Mouse (Mus musculus): Measurements from ENCODE around the gene Smarca1.

Gene Smarca1

DNA sequence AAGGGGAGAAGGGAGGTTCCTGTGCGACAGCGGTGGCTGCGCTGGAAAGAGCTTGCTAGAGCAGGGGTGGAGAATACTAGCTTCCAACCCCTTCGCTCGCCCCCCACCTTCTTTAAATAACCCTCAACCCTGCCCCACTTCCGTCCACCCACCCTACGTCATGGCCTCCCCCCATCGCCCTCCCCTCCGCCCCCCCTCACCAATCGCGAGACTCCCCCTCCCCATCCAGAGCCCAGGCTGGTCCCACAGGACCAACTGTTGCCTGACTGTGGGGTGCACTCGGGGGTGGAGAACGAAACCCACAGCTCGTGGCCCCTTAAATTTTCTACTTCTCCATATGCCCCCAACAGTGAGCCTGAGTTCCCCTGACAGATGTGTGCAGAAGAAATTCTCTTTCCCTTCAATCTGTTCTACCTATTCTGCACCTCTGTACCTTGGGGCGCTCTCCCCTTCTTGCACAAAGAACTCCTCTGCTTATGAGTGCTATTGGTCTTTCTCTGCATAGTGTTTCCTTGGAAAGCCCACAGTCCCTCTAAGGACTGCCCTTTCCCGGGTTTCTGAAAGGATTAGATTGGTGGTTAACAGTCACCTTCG, at the start of gene Smarca1:
TSS of gene Smarca1 (minus strand) at position 544 of the 594 bp plus-strand sequence.
- DNase-seq: no peak

DNA sequence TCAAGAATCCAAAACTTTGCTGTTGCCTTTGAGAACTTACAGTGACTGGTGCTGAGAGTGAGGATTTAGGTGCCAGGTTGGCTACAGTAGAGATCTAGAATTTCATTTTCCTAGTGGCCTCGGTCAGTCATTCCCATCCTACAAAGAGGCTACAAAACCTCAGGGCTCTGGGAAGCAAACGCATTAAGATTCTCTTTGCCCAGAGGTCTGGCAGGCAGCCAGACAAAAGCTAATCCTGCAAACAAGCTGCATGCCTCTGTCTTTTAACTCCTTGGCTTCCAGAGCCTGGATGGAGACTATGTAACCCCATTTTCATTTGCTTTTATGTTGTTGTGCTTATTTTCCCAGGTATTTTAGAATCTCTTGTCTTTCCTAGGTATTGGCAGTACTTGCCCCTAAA, 45.0 kb upstream of the Smarca1 start:
- DNase-seq: no peak

DNA sequence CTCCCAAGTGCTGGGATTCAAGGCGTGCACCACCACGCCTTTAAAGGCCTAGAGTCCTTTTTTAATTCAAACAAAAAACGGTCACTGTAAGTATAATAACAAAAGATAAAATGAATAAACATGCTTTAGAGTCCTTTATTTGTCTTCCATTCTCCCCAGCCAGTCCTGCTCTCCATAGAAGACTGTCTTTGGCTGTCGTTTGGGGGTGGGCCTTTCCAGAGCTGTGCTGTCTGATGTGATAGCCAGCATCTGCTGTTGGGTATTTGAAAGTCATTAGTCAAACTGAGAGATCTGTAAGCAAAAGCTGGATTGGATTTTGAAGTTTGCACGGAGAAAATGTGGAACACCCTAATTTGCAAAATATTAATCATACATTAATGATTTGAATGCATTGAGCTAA, 44.1 kb upstream of the Smarca1 start:
- no peak for DNase-seq

DNA sequence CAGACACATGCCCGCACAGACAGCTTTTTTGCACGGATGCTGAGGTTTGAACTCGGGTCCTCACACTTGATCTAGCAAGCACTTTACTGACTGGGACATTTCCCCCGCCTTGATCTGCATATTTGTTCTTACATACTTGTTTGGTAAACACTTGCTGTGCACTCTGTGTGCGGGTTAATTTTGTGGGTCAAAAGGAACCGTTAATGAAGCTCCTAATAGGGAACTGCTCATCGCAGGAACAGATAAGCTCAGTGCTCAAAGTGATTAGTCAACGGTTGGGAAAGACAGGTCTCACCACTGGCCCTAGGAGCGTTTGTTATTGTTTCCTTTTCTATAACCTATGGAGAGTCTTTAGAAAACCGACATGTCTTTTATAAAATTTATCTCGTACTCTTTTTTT, 41.6 kb upstream of the Smarca1 start:
- no peak for DNase-seq

DNA sequence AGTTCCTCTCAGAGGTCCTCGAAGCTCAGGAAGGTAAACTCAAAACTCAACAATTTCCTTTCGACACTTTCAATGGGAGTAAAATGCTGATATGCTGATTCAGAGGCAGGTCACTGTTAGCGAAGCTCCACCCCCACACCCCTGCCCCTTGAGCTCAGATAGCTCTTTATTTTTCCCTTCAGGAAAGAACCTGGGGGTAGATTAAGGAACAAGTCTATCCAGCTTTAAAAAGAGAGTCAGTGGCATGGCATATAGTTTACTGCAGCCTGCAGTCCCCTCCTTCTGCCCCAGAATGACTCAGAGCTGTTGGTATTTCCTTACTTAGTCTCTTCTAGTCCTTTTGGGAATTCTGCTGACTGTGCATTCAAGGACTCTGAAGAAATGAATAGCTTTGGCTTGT, 37.7 kb upstream of the Smarca1 start:
- no peak for DNase-seq

DNA sequence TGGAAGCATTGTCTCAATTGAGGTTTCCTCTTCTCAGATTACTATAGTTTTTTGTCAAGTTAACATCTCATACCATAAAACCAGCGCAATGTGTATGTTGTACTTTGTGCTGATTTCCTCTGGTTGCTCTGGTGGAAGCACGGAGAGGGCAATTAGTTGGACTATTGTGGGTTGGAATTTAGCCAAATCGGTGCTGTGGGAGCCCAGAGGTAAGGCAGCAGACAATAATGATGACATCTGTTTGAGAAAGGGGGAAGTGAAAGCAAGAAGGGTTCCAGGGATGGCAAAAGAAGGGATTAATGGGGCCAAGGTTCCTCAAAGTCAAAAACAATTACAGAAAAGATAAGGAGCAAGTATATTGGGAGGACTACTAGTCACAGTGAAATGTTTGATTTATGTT, 35.2 kb upstream of the Smarca1 start:
- no peak for DNase-seq

DNA sequence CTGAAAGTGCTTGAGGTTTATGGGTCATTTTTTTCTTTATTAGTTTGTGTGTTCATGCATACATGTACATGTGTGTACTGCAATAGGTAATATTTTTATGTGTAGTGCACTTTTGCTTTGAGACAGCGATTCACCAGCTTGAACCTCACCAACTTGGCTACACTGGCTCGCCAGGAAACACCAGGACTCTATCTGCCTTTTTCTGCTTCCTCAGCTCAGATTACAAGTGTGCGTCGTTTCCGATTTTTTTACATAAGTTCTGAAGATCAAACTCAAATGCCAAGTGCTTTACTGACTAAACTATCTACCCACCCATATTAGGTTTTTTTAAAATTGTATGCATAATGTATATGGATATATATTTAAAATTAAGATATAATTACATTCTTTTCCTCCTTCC, 27.8 kb upstream of the Smarca1 start:
- DNase-seq: no peak

DNA sequence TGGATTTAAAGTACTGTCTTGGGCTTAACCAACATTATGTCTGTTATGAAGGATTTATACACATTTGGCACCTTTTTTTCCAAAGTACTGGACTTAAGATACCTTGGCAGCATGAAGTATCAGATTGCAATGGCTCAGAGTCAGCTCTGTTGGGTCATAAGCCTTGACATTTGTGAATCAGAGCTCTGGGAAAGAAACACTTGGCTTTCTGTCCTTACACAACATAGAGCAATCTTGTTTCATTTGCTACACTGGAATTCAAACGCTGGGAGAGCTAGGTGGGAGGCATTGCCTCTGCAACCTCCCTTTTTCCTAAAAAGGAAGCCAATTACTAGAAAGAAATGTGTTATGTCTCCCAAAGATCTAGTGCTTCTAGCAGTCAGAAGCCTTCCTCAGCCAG, 24.1 kb upstream of the Smarca1 start:
- DNase-seq: no peak

DNA sequence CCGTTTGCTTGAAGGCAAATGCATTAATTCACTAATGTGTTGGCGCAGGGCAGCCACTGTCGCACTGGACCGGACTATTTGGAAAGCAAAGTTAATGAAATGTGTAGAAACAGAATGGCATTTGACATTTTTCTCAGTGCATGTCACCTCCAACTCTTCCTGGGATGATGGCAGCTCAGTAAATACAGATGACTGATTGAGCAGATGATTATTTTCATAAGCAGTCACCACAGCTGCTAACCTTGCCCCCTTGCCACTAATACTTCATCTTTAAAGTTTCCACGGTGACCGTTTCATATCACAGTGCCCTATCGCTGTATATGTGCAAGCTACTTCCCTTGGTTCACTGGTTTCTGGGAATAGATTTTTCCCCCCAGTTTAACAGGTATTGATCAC, 20.8 kb upstream of the Smarca1 start:
- DNase-seq: no peak

DNA sequence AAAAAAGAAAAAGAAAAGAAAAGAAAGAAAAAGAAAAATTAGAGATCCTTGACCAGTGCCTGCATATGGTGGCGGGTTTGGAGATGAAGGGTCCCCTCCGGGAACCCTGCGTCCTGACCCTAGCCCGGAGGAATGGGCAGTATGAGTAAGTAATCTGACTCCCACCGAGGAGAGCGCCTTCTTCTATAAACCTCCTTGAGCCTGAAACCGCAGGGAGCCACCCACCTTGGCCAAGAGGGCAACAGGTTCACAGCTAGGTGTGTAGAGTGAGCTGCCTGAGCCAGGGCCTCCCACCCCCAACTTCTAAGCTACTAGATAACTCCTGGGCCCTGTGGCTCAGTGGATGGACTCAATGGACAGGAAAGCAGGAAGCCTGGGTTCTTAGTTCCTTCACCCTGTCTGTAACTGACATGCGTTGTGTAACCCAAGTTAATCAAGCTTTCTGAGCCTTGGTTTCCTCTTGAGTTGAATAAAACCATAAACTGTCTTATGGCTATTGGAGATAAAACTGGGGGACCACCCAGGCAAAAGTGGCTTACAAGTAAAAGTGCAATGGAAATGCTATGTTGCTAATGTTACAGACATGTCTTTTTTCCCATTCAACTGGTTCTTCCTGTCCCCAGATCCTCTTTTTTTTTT, 20.2 kb upstream of the Smarca1 start:
- DNase-seq: no peak

DNA sequence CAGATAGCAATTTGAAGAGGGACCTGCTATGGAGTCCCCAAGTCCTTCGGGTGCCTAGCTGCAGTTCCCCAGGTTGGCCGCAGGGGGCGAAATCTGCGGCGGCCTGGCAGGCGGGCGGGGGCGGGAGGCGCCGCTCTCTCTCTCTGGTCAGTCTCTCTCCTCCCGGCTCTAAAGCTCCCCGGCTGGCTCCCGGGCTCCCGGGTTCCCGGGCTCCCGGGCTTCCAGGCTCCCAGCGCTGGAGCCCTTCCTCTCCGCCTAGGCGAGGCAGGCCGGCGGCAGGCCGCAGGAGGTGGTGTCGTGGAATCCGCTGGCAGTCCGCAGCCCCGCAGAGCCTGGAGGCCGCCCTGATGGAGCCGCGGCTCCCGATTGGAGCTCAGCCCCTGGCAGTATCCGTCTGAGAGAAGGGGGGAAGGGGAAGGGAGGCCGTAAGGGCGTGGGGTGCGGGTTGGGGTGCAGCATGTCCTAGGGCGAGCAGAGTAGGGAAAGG, 19.6 kb upstream of the Smarca1 start, which contains the start of gene Ocrl:
TSS of gene Ocrl (plus strand) at position 82 of the 487 bp plus-strand sequence.
- peak; percentile 44 for DNase-seq

DNA sequence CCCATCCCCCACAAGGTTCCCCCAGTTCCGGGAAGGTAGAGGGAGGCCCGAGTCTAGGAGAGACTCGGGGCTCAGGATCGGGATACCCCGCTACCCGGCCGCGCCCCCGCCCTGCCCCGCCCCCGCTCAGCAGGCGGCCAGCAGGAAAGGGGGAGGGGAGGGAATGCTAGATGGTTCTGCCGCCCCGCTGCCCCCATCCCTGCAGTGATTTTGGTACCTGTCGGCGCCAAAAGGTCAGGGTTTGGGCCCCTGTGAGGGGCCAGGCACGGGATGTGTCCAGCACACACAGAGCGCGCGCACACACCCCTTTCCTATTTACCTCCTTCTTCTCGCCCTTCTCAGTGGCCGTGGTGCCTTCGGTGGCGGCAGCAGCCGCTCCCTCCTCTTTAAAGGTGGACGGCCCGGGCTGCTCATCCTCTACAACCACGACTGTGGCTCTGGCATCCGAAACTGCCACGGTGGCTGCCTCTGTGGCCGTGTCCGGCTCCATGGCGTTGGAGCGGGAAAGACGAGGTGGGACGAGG, 805 bp downstream of the Smarca1 start:
- DNase-seq: peak; percentile 9

DNA sequence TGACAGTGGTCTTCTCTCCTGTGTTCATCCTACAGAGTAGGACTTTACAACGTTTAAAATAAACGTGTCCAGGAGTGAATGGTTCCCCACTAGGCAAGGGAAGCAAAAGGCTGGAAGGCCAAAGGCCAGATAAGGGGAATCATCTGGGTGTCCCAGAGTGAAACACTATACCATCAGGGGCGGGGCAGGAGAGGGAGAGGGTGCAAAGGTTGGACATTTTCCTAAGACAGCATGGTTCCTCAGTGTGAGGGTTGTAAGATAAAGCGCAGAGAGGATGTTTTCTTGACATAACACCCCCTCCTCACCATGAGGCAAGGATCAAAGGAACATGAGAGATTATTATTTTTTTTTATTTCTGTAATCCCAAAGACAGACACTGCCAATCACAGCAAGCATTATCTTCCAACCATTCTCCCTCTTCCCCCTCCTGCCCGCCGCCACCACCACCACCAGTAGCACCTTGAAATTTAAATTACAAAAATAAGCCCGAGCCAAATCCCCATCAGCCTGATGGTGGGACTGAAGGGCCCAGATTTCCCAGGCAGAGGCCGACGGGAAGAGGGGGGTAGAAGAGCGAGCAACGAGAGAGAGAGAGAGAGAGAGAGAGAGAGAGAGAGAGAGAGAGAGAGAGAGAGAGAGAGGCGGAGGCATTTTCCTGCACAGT, 1.4 kb downstream of the Smarca1 start:
- no peak for DNase-seq

DNA sequence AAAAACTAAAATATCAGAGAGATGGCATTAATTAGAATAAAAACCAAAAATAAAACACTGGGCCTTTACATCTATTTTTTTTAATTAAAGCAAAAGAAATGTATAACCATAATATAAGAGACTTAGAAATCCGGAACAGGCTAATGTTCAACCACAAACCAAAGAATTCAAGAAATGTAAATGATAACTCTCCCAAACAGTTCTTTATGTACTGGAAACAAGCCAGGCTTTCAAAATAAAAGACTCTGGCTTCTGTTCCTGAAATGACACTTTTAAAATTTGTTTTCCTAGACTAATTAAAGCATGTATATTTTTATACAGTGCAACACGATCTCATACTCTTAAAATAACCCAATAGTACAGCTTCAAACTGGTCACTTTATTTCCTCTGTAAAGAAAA, 5.4 kb downstream of the Smarca1 start:
- no peak for DNase-seq

DNA sequence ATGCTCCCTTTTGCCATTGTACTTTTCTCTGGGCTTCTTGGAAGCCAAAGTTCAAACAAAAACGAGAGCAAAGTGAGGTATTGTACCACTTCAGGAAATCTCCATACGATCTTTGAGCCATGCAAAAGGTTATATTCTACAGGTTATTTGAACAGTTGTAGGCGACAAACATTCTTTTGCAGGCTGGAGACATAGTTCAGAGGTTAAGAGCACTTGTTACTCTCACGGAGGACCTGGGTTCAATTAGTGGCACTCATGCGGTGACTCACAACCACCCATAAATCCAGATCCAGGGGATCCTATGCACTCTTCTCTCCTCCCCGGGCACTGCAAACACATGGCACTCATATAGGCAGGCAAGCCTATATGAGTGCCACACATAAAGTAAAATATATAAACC, 10.0 kb downstream of the Smarca1 start:
- DNase-seq: no peak

DNA sequence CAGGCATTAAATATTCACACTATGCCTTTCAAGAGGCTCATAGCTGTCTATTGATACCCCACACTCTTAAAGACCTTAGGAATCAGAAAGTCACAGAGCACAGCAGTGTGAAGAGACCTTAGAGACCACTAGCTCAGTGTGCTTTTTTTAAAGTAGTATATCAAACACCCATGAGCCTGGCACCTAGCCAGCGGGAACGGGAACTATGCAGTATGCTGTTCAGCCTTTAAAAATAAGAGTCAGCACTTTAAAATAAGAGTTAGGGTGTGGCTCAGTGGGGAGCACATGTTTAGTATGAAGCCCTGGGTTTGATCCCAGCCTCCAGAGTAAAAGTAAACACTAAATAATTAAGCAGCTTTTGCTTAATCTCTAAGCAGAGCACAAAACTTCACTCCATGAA, 12.7 kb downstream of the Smarca1 start:
- DNase-seq: no peak

DNA sequence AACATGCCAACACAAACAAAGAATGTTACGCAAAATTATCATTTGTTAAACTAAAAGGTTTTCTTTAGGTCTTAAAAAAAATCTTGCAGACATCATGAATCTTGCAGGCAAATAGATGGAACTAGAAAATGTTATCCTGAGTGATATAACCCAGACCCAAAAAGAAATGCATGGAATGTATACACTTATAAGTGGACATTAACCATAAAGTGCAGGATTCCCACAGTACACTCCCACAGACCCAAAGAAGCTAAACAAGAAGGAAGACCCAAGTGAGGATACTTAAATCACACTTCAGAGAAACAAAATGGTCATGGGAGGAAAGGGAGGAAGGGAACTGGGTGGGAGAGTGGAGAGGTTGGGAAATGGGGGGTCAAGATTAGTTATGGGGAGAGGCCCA, 34.2 kb downstream of the Smarca1 start:
- DNase-seq: no peak

DNA sequence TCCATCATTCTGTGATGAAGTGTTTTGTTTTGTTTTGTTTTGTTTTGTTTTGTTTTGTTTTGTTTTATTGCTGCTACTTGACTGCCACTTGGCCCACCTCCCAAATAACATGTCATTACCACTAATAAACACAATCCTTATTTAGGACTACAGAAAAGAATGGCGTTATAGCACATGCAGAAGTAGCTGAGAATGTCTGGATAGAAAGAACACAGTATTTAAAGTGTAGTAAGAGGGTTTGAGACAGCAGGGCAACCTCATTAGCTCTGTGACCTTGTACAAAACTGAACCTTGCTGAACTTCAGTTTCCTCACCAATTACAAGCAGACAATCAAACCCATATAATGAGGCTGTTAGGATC, 57.0 kb downstream of the Smarca1 start:
- no peak for DNase-seq

DNA sequence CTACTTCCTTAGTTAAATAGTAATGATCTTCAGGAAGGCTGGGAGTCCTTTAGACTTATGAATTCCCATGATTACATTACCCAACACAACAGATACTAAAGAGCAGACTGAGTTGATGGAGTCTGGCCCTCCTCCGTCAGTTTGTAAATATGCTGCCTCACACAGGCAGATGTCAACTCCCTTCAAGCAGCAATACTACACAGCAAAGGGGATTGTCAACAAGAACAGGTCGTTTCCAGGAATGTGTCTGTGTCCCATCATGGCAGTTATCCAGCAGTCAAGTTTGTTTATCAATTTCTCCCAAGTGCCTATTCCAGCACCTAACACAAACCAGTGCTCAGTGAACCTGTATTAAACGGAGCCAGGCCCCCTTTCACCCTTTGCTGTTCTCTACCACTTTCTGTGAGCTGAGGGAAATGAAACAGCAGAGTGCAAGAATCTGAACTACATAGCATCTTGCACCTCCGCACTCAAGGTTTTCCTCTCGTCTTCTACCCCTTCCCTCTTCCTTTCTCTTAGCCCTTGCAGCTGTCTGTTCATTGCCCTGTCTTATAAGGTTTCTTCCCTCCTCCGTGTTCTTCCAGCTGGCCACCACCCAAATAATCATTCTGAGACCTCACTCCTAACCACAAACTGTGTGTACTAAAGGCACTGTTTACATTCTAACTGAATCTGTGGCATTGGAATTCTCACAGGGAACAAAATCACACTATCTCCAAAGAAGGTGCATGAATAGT, 57.5 kb downstream of the Smarca1 start:
- DNase-seq: no peak

DNA sequence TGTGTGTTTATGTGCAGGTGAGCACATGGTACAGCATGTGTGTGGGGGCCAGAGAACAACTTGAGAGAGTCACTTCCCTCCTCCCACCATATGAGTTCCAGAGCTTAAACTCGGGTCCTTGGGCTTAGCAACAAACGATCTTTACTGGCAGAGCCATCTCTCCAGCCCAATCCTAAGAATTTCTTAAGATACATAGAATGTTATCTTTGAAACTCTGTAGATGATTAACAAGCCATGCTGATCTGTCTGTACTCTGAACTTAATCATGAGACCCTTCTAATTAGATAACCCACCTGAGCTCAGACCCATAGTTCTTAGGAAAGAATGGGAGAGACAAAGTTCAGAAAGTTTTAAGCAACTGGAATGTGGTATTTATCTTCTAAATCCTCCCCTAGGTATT, 59.3 kb downstream of the Smarca1 start:
- no peak for DNase-seq

DNA sequence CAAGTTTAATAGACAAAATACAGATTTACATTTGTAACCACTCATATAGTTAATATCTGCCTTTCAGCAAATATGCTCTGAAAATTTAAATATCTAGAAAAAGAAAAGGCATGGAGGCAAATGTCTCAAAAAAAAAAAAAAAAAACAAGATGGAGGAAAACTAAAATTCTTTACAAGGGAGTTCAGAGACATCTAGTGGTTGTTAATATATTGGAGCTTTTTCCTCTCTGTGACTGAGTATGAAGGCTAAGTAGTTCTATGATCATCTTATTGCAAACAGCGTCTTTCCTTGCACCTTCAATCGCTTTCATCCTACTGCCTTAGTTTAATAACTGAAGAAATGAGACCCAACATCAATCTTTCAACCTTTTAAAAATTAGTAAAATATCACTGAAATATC, 72.2 kb downstream of the Smarca1 start:
- DNase-seq: no peak

DNA sequence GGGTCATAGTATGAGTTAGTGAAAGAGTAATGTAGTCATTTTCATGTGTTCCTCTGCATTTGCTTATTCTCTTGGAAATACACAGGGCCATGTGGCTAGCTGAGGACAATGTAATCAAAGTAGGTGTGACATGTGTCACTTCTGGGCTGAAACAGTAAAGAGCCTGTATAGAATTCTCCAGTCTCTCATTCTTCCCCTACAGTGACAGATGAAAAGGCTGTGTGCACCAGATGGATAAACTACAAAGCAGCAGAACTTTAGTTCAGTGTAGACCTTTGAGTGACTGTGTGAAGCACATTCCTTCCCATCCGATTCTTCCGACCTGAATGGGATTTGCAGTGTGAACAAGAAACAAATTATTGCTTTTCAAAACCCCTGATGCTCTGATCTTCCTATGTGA, 84.1 kb downstream of the Smarca1 start:
- peak; percentile 2 for DNase-seq

DNA sequence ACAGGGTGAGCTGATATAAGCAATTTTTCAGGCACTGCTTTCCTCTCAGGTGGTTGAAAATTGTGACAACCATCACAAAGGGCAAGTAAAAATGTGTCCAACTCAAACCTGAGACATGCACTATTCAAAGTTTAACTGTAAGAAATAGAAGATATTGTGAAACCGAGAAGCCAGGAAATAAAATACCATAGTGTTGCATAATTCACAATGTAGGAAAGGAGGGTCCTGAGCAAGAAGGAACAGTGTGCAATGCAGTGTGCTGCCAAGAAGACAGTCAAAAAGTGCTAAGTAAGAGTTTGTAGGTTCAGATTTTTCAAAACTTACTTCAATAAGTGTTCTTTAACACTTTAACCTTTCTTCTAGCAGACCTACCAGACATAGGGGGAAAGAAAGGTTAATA, 128.3 kb downstream of the Smarca1 start:
- no peak for DNase-seq

DNA sequence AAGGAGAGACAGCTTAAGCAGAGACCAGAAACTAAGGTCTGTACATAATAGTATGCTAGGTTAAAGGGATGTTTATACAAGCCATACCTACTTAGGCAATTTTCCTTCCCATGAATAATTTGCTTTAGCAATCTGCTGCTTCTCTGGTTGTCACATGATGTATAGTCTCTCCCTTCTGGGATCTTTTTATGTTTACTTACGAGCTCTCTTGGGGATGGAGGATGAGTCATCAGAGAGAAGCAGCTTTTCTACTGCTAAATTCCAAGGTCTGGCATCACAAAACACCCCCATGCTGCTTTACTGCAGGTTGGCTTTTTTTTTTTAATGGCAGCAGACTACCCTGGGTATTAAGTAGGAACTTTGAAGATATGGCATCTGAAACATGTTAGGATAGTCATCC, 132.6 kb downstream of the Smarca1 start:
- DNase-seq: no peak

Measured in layer of hippocampus, adult 9-11 months (tissue).